Mouse (Mus musculus) hindbrain, embryonic 15.5 days (tissue): ENCODE measurements around the gene Atg7. TPM values are rescaled to one million over a fixed set of nuclear protein-coding genes. Genes with fewer than 3 reads are reported as not detected.

Source experiments
- ATAC-seq: fragments of 200-750 bp; cut with Nextera tagmentation; 2 replicates; pipeline ENCODE4 v1.8.0; 2017; ENCODE audit warnings: low read depth, moderate number of reproducible peaks, moderate TSS enrichment; ENCODE audit not compliant: low FRiP score
- H3K27ac ChIP-seq: fragments of 300-500 bp; sonication (generic); replicated peaks from 2 replicates; pipeline ENCODE4 v1.5.1; 2015; ENCODE audit warnings: mild to moderate bottlenecking, inconsistent platforms
- H3K27me3 ChIP-seq: fragments of 300-500 bp; sonication (generic); 2 replicates; pipeline ENCODE4 v1.6.1; 2015; ENCODE audit warnings: control low read depth, inconsistent platforms
- H3K36me3 ChIP-seq: fragments of 300-500 bp; sonication (generic); 2 replicates; pipeline ENCODE4 v1.6.1; 2015; ENCODE audit warnings: control low read depth, inconsistent platforms
- H3K4me1 ChIP-seq: fragments of 300-500 bp; sonication (generic); replicated peaks from 2 replicates; pipeline ENCODE4 v1.6.1; 2015; ENCODE audit warnings: control low read depth, inconsistent platforms
- H3K4me2 ChIP-seq: fragments of 300-500 bp; sonication (generic); 2 replicates; pipeline ENCODE4 v1.6.1; 2015; ENCODE audit warnings: moderate library complexity, mild to moderate bottlenecking, inconsistent platforms
- H3K4me3 ChIP-seq: fragments of 300-500 bp; sonication (generic); 2 replicates; pipeline ENCODE4 v1.5.1; 2015; ENCODE audit warnings: mild to moderate bottlenecking, inconsistent platforms
- H3K9ac ChIP-seq: fragments of 300-500 bp; sonication (generic); 2 replicates; pipeline ENCODE4 v1.6.1; 2015; ENCODE audit warnings: inconsistent platforms
- H3K9me3 ChIP-seq: fragments of 300-500 bp; sonication (generic); 2 replicates; pipeline ENCODE4 v1.6.1; 2016; ENCODE audit warnings: control low read depth, inconsistent platforms
- WGBS: fragments of 180-500 bp; shearing (Covaris S2); methylation state at CpG from one replicate; pipeline ENCODE4 v1.1.7; 2015; 5-methylcytosine and 5-hydroxymethylcytosine counted together
- polyA plus RNA-seq: library from polyadenylated mRNA; unstranded; fragments of >200 nt; fragmentation: Nextera tagmentation; extraction: Ambion mirVana; gene quantifications from 2 replicates; pipeline ENCODE4 v1.2.1, GENCODE M21; 2015

The Atg7 gene
- polyA plus RNA-seq, 1 experiment from 2014 or later: 19.9 TPM

DNA sequence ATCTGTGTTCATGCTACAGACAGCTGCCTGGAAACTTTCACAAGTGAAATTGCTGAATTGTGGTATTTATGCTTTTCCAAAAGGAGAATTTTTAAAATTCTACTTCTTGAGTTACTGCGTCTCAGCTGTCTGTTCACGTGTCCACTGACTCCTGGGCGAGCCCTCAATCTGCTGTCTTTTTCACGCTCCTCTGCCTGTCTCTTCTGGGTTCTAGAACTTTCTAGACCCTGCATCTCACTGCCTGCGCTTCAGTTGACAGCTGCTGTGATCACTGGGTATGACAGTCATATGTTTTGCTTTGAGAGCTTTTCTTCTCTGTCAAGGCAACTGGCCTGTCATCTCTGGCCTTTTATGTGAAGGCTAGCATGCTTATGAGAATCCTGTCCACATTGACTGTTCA lies 132.3 kb downstream of the Atg7 start:
- H3K27ac ChIP-seq: no peak overlapping the region
- no peak for ATAC-seq
- peaks cover 13% of the 10 kb centered on the region for H3K4me1 ChIP-seq
- no peak overlapping the region for H3K9ac ChIP-seq
- no peaks in the 10 kb centered on the region for H3K9me3 ChIP-seq
- H3K27me3 ChIP-seq: no peaks in the 10 kb centered on the region
- H3K36me3 ChIP-seq: no peaks in the 10 kb centered on the region
- H3K4me3 ChIP-seq: no peak overlapping the region
- 93% methylated on average over 5 of the region's 5 CpGs for WGBS
- no peak overlapping the region for H3K4me2 ChIP-seq

DNA sequence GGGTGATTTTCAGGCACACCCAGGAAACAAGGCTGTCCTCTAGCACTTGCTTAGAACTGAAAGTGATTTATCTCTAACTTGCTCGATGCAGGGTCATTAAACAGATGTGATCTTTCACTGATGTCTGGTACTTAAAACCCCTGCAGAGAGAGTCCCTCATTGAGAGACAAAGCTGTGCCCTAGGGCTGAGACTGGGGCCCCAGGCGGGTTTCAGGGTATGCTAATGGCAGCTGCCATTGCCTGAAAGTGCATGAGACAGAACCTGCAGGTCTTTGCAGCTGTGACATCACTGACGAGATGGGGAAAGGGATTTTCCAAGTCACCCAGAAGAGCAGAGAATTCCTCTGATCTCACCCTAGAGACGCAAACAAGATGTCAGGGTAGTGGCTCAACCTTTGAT lies 135.0 kb downstream of the Atg7 start:
- H3K4me2 ChIP-seq: no peak overlapping the region
- no peaks in the 10 kb centered on the region for H3K36me3 ChIP-seq
- 22% methylated on average over 4 of the region's 4 CpGs for WGBS
- H3K27ac ChIP-seq: no peak overlapping the region
- H3K4me3 ChIP-seq: no peak overlapping the region
- no peaks in the 10 kb centered on the region for H3K9me3 ChIP-seq
- ATAC-seq: no peak
- peaks cover 32% of the 10 kb centered on the region for H3K4me1 ChIP-seq
- H3K27me3 ChIP-seq: no peaks in the 10 kb centered on the region
- H3K9ac ChIP-seq: no peak overlapping the region

DNA sequence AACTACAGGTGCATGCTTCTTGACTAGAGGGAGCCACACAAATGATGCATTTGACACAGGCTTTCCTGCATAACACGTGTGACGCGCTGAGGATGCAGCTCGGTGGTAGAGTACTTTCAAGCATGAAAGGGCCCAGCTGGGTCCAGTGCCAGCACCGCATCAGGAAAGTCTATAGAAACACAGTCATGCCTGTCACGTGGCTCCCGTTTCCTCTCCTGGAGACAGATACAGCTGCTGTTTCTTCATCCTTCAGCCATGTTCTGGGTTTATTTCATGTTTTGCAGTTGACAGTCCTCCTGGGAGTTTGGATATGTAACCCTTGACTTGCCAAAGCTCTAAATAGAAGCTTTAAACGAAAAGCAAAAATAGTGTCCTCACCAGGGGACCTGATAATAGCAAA lies 135.8 kb downstream of the Atg7 start:
- Histone ChIP-seq H3K4me3 (no peak overlapping the region), H3K9me3 (no peaks in the 10 kb centered on the region), H3K4me1 (peaks cover 32% of the 10 kb centered on the region), H3K27me3 (no peaks in the 10 kb centered on the region), H3K27ac (no peak overlapping the region), H3K4me2 (no peak overlapping the region), H3K9ac (no peak overlapping the region), H3K36me3 (no peaks in the 10 kb centered on the region)
- 24% methylated on average over 8 of the region's 8 CpGs for WGBS
- ATAC-seq: 0 out of 2 replicates have a peak, but pooled peaks have one; percentile 65

DNA sequence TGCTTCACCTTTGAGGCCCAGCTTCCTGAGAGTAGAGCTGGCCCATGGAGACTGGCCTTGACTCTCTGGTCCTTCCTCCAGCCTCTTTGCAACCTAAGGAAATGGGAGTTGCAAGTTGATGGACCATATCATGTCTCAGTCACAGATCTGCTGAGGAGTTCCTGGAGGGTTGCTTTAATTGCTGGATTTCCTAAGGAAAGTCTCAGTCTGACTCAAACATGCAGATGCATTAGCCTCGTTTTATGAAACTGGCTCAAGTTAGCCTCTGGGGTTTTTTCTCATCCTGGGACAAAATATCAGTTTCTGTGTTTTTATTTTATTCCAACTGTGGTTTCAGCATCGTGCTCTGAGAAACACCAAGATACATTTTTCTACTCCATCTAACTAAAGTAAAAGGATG lies 137.7 kb downstream of the Atg7 start:
- Histone ChIP-seq H3K4me3 (no peak overlapping the region), H3K9ac (no peak overlapping the region), H3K9me3 (no peaks in the 10 kb centered on the region), H3K36me3 (no peaks in the 10 kb centered on the region), H3K27me3 (no peaks in the 10 kb centered on the region), H3K4me2 (no peak overlapping the region), H3K4me1 (peaks cover 32% of the 10 kb centered on the region), H3K27ac (no peak overlapping the region)
- WGBS: 75% methylated on average over 2 of the region's 2 CpGs
- no peak for ATAC-seq

DNA sequence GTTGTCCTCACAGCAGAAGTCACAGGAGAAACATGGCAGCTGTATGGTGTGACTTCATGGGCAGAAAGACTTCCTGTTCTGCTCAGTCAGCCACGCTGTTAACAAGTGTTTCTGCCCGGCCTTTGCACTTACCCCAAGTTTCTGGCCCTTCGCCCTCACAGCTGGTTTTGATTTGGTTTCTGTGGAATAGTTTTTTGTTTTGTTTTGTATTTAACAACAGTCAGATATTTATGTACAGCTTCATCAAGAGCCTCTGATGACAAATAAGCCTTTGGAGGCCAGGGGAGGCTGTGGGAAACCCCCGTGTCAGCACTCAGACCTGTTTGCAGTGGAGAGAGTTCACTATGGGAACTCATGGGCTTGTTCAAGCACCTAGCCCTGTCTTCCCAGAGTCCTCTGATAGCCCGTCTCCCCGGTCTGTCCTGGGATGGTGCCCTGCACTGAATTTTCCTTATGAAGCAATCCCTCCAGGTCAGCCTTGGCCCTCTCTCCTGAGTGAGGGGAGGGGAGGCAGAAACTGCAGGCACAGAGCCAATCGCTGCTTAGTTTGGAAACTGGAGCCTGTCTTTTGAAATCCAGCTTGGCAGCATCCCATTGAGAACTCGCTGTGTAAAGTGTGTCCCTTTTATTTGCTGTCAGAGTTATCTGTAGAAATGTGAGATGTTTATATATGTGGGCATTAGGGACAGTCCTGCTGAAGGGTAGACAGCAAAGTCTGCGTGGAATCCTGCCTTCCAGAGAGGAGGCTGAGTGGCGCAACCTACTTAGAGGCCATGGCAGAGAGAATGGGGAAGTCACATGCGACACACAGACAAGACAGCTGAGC lies 138.7 kb downstream of the Atg7 start:
- no peak overlapping the region for H3K4me3 ChIP-seq
- H3K27ac ChIP-seq: peak overlapping the region; percentile 56; the same call in 1 of the 2 replicates
- no peak overlapping the region for H3K4me2 ChIP-seq
- peaks cover 32% of the 10 kb centered on the region for H3K4me1 ChIP-seq
- no peaks in the 10 kb centered on the region for H3K9me3 ChIP-seq
- no peaks in the 10 kb centered on the region for H3K27me3 ChIP-seq
- no peaks in the 10 kb centered on the region for H3K36me3 ChIP-seq
- H3K9ac ChIP-seq: no peak overlapping the region
- 39% methylated on average over 11 of the region's 11 CpGs for WGBS
- peak; percentile 69; the same call in 1 of the 2 replicates for ATAC-seq

DNA sequence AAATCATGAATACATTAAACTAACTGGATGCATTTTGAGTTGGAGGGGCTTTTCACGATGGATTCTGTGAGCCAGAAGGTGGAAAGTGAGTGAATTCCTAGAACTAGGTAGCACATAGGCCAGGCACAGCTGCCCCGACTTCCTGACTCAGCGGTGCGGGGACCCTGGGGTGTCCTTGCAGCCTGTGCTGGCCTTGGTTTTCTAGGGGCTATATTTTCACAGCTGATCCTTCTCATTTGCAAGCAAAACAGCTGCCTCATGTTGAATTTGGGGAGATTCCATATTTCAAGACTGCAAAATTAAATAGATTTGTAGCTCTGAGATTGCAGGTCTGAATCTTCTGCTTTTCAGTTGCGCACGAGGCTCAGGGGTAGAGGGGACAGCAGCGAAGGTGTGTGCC lies 139.6 kb downstream of the Atg7 start:
- H3K4me1 ChIP-seq: peaks cover 32% of the 10 kb centered on the region
- no peak overlapping the region for H3K4me2 ChIP-seq
- no peak overlapping the region for H3K27ac ChIP-seq
- WGBS: 66% methylated on average over 7 of the region's 7 CpGs
- no peaks in the 10 kb centered on the region for H3K36me3 ChIP-seq
- ATAC-seq: no peak
- no peak overlapping the region for H3K9ac ChIP-seq
- H3K4me3 ChIP-seq: no peak overlapping the region
- H3K27me3 ChIP-seq: no peaks in the 10 kb centered on the region
- H3K9me3 ChIP-seq: no peaks in the 10 kb centered on the region

DNA sequence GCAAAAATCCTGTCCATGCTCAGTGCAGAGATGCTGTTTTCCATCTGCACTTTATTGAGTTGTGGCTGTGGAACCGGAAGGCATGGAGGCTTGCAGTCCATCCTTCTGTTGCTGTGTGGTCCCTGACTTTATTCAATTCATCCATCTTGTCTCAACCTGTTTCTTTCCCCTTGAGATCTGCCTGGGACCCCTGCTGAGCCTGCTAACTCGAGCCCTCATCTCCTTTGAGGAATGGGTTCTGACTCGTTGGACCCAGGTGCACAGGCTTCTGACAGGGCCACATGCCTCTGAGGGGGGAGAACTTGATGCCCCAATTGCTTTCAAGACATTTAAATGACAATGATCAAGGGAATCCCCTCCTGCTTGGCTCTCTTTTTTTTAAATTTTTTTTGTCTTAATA lies 143.6 kb downstream of the Atg7 start:
- no peak for ATAC-seq
- Histone ChIP-seq H3K9ac (no peak overlapping the region), H3K4me1 (peaks cover 13% of the 10 kb centered on the region), H3K4me2 (no peak overlapping the region), H3K27me3 (no peaks in the 10 kb centered on the region), H3K9me3 (no peaks in the 10 kb centered on the region), H3K27ac (no peak overlapping the region), H3K36me3 (no peaks in the 10 kb centered on the region), H3K4me3 (no peak overlapping the region)
- WGBS: 33% methylated on average over 3 of the region's 3 CpGs

DNA sequence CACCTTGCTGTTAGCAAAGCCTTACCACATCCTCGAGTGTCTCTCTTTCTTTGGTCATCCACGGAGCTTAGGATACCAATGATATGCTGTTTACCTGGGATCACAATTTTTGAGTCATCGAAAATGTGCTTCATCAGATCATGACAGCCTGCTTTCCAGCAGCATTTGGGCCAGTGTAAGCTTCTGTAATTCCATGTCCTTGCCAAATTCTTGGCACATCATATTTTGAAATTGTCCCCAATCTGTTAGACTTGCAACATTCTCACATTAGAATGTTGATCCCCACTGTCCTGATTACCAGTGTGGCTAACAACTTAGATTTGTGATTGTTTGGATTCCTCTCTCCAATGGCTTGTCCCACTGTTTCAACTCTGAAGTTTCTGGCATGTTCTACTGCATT lies 144.7 kb downstream of the Atg7 start:
- WGBS: 86% methylated on average over 3 of the region's 3 CpGs
- Histone ChIP-seq H3K4me2 (no peak overlapping the region), H3K27me3 (no peaks in the 10 kb centered on the region), H3K9me3 (no peaks in the 10 kb centered on the region), H3K27ac (no peak overlapping the region), H3K36me3 (no peaks in the 10 kb centered on the region), H3K4me1 (peaks cover 3% of the 10 kb centered on the region; the same call in 1 of the 2 replicates), H3K4me3 (no peak overlapping the region), H3K9ac (no peak overlapping the region)
- ATAC-seq: no peak

DNA sequence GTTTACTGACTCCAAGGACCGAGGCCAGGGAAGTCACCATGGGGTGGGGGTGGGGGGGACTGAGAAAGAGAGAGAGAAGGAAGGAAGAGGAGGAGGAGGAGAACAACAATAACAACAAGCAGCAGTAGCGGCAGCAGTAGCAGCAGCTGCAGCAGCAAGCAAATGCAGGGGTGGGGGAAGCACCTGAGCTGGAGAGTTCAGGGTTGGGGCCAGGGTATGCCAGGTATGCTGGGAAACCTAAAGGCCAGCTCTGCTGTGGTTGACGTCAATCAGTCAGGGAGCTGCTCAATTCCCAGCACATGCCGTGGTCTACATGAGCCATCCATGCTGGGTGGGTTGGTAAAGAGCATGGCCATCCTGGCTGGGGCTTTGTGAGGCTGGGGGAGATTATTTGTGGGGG lies 145.8 kb downstream of the Atg7 start:
- Histone ChIP-seq H3K4me1 (no peaks in the 10 kb centered on the region), H3K4me2 (no peak overlapping the region), H3K9me3 (no peaks in the 10 kb centered on the region), H3K27ac (no peak overlapping the region), H3K4me3 (no peak overlapping the region), H3K27me3 (no peaks in the 10 kb centered on the region), H3K9ac (no peak overlapping the region), H3K36me3 (no peaks in the 10 kb centered on the region)
- ATAC-seq: no peak
- 89% methylated on average over 4 of the region's 4 CpGs for WGBS

DNA sequence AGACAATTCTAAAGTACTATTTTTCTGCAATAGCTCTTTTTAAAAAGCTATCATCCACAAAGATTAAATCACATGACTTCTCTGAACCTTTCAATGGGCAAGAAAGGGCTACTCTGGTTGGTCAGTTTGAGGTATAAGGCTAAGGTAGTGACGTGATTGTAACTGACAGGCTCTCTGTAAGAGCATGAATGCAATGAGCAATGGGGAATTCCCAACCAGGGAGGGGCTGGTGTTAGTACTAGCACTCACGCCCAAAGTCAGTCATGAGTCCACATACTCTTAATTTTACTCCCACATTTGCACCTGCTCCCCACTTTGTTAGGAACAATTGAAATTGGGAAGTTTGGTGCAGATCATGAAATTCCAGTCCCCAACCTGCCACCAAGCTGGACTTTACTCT lies 147.2 kb downstream of the Atg7 start:
- H3K9me3 ChIP-seq: no peaks in the 10 kb centered on the region
- ATAC-seq: no peak

DNA sequence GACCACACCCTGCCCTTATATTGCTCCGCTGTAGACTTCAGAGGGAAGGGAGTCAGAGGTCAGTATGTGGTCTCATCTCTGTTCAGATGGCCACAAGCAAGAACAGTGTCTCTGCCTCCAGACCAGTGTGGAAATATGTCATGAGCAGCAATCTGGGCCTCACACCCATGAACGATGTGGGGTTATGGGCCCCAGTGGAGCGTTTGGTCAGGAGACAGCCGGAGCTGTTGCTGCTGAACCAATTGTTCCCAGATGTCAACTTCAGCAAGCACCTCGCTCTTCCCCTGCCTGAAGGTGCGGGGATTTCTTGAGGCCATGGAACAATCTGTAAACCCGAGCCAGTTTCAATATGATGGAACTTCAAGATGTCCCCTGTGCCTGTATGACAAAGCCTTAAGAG lies 148.0 kb downstream of the Atg7 start:
- Histone ChIP-seq H3K9ac (no peak overlapping the region), H3K4me3 (no peak overlapping the region), H3K9me3 (no peaks in the 10 kb centered on the region), H3K27me3 (no peaks in the 10 kb centered on the region), H3K4me2 (no peak overlapping the region), H3K27ac (no peak overlapping the region), H3K4me1 (no peaks in the 10 kb centered on the region), H3K36me3 (no peaks in the 10 kb centered on the region)
- 85% methylated on average over 7 of the region's 7 CpGs for WGBS
- no peak for ATAC-seq

More for the DNA sequence above, 147.2 kb downstream of the Atg7 start:
- no peak overlapping the region for H3K9ac ChIP-seq
- 79% methylated on average over 2 of the region's 2 CpGs for WGBS
- H3K27me3 ChIP-seq: no peaks in the 10 kb centered on the region
- no peak overlapping the region for H3K27ac ChIP-seq
- no peak overlapping the region for H3K4me2 ChIP-seq
- no peak overlapping the region for H3K4me3 ChIP-seq
- H3K36me3 ChIP-seq: no peaks in the 10 kb centered on the region
- no peaks in the 10 kb centered on the region for H3K4me1 ChIP-seq

DNA sequence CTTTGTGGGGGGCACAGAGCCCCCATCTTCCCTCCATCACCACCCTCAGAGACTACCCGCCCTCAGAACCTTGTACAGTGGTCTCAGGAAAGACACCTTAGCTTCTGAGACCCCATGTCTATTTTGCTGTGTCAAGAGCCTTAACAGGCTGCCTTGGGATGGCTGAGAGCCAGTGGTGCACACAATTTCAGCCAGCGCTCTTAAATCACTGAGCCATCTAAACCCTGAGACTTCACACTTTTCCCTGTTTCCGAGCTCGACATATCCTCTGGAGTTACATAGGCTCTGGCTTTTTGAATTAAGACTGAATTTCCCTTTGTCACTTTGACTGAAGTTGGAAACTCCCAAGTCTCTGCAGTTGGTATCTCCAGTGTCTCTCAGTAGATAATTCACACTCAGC lies 148.9 kb downstream of the Atg7 start:
- Histone ChIP-seq H3K9me3 (no peaks in the 10 kb centered on the region), H3K27ac (no peak overlapping the region), H3K4me3 (no peak overlapping the region), H3K9ac (no peak overlapping the region), H3K36me3 (no peaks in the 10 kb centered on the region), H3K27me3 (no peaks in the 10 kb centered on the region), H3K4me1 (no peaks in the 10 kb centered on the region), H3K4me2 (no peak overlapping the region)
- no peak for ATAC-seq
- whole genome bisulfite sequencing: 90% methylated on average over 4 of the region's 4 CpGs

DNA sequence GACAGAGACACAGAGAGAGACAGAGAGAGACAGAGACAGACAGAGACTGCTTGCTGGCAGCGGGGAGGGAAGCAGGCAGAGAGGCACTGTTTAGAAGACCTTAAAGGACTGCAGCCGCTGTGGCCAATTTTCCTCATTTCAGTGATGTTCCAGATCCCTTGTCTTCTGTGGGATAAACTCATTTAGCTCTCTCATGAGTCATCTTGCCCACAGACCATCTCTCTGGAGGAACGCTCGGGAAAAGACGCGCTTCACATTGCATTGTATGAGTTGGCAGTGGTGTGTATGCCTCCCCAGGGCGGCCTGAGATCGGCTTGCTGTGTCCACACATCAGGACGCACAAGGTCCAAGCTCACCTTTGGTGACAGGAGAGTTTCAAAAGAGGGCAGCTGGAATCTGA lies 151.8 kb downstream of the Atg7 start:
- WGBS: 95% methylated on average over 9 of the region's 9 CpGs
- Histone ChIP-seq H3K27ac (no peak overlapping the region), H3K4me3 (no peak overlapping the region), H3K9ac (no peak overlapping the region), H3K27me3 (no peaks in the 10 kb centered on the region), H3K4me1 (no peaks in the 10 kb centered on the region), H3K4me2 (no peak overlapping the region), H3K9me3 (no peaks in the 10 kb centered on the region), H3K36me3 (no peaks in the 10 kb centered on the region)
- no peak for ATAC-seq
